Mouse (Mus musculus) heart, postnatal 4 days (tissue): ENCODE measurements at regions not wholly inside any gene's neighbourhood (a gene's known extent, or its start where the extent isn't known, plus 50 kb on each side); places are given as distances from the start of the nearest gene placed in this dataset.
"Not testable (repeated sequence)": the region's sequence is repeated elsewhere in the genome, so short reads cannot be mapped to it uniquely, and the experiment has no call there.

ENCODE experiments used
- DNase-seq: peaks from one replicate; pipeline ENCODE4 v3.0.0; 2021

DNA sequence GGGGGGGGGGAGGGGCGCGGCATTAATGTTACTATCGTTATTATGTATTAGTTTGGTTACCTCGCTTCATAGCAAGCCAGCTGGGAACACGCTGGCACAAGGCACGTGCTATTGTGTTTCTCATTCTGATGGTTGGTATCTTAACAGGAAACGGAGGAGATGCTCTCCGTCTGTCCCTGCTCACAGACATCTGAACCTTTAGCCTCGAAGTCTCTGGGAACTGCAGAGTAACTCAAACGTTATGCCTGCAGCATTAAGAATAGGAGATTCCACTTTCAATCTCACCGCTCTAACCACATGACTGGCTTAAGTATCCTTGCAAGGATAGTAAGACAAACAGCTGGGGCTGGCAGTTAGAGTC is 80.0 kb downstream of the Nfkbiz start:
- no peak for DNase-seq

DNA sequence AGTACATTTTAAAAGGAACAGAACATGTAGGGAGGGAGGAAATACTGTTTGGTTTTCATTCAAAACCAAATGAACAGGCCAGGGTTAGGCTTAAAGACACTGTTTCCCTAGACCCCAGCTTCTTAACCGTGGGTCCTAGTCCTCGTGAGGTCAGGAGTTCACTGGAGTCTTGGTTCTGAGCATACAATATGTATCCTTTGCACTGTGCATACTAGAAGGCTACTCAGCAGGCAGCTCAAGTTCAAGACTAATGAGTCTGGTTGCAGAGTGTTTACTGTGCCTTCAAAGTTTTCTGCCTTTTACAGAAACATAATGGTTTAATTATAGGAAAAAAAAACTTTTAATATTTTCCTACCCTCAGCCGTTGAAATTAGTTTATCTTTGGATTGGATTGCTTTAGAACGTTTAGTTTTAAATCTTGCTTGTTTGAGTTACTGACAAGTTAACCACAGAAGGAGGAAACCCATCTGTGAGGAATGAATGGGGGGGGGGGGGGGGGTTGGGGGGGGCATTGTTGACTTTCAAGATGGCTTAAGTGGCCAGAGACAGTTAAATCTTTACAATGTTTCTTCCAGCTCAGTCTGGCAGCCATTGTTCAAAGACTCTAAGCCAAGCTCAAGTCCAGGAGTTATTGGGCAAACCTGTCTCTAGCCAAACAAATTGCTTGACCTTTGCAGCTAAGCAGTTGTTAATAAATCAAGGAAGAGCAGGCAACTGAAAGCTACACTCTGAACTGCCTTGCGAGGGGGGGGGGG is 80.6 kb downstream of the Nfkbiz start:
- no peak for DNase-seq

DNA sequence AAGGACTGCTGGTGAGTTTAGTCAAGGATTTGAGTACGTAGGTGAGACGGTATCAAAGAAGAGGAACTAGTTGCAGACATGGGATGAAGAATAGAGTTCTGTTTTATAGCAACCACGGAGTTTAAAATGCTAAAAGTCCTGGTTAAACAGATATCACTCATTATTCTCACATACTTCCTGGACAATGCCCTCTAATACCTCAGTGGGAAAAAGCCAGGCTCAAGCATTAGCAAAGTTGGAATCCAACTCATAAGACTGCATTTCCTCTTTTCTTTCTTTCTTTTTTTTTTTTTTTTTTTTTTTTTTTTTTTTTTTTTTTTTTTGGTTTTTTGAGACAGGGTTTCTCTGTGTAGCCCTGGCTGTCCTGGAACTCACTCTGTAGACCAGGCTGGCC is 81.3 kb downstream of the Nfkbiz start:
- not testable (repeated sequence) for DNase-seq

DNA sequence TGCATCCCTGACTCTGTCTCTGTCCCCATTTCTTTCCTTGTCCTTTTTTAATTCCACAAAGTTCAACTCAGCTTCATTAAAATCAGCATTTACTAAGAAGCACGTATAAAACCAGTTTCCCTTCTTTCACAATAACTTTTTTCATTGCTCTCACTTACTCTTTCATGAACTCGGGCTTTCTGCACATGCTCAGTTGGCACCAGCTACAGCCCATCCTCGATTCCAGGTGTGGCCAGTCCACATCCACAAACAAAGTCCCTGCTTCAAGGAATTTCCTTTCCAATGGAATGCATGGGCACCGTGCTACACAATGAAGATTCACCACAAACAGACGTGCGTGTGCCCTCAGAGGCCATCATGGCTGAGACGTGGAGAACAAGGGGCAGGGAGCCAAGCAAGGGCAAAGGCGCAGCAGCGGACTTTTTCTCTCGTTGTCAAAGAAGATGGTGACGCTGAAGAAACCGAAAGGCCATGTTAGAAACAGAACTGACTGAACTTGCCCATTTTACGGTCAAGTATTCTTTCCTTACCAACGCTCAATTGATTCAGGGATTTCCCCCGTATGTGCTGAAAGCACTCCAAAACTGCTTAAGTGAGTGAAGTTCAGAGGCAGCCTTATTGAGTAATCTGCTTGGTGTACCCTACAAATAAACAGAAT is 81.8 kb downstream of the Nfkbiz start:
- no peak for DNase-seq

DNA sequence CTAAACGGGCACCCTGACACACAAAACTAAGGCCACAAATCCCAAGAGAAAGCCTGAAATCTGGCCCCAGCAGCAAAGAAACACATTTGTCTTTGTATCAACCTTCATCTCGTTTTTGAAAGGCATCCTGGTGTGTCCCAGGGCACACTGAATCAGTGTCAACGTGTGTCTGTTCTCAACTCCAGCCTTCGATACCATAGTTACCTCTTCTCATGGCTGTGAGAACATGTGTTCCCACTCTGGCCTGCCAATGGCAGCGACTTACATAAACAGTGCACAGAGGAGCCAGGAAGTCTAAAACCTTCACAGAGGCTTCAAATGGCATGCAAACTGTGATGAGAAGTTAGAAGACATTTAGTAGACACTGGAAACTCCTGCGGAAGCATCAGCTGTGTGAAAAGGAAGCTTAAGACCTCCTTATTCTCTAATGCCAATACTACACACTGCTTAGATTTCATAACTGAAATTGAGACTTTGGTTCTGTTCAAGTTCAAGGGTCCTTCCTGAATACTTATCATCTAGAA is 83.3 kb downstream of the Nfkbiz start:
- DNase-seq: no peak

DNA sequence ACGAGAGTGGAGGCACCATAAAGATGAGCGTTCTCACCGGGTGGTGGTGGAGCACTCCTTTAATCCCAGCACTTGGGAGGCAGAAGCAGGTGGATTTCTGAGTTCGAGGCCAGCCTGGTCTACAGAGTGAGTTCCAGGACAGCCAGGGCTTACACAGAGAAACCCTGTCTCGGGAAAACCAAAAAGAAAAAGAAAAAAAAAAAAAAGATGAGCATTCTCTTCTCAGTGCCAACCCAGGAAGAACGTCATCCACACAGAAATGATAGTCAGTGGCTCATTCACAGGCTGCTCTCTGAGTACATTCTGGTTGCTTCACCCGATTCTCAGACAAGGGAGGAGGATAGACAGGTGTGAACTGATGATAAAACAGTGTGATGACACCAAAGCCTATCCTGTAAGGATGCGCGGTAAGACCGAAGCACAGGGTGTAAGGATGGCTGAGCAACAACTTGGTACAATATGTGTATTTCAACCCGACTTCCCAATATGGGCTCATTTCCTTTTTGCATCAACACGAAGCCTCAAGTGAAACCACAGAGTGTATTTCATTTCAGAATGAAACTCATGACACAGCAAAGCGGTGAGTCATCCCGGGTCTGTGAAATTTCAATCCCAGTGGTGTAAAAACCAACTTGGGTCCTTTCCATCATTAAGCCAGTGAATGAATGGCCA is 84.5 kb downstream of the Nfkbiz start:
- DNase-seq: no peak

DNA sequence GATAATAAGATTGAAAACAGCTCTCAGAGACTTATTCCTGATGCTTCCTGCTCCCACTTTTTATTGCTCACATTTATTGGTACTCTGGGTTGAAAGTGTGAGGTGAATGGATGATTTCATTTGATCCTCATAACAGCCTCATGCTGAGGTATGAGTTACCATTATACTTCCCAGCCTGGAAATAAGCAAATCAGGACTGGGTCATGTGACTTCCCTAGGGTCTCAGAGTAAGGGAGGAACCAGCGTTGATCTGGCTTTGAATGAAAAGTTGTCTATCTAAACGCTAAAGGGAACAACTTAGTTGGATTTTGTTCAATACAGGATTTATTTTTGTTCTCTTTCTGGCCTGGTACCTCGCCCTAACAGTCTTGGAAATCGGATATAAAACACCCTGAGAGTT is 85.3 kb downstream of the Nfkbiz start:
- no peak for DNase-seq

DNA sequence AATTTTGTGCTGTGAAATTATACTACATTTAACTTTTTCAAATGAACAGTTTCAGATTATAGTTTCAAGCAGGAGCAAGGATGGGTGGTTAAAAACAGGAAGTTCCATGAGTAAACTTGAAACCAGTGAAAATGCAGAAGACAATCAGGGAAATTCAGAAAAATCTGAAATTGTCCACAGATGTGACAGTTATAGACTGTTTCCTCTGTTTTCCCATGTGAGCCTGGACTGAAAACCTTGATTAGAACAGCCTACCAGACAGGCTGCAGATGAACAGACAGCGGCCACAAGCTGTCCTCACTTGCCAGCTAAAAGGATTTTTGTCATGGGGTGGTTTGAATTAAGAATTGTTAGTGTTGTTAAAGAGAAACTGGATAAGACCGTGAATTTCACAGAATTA is 91.4 kb downstream of the Nfkbiz start:
- DNase-seq: no peak

DNA sequence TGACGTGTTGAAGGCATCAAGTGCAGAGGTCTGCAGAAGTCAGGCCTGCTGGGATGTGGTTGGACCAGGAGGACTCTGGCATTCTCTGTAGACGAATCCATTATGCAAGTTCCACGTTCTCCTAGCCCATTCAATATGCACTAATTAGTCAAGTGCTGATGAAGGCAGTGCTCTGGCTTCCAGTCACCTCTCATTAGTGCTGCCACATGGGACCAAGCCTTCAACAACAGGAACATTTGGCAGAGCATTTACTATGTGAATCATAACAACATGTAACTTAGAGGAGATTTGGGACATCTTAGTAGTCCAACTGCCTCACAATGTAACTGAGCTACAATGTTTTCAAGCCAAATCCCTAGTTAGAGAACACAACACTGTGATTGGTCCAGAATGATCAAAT is 92.5 kb downstream of the Nfkbiz start:
- DNase-seq: no peak

DNA sequence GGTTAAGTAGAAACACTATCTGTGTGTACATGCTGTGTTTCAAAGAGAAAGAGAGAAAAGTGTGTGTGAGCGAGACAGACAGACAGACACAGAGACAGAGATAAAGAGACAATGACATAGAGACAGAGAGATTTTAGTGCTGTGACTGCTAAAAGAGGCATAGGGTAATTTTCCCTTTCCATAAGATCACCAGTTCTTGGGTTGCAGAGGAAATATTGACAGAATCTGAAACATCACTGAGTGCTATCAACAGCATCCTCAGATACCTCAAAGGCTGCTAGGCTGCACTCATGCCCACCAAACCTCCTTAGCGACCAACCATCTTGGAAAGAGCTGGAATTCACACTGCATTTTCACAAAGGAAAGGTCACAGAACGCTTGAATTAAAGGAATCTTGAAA is 93.6 kb downstream of the Nfkbiz start:
- DNase-seq: no peak

DNA sequence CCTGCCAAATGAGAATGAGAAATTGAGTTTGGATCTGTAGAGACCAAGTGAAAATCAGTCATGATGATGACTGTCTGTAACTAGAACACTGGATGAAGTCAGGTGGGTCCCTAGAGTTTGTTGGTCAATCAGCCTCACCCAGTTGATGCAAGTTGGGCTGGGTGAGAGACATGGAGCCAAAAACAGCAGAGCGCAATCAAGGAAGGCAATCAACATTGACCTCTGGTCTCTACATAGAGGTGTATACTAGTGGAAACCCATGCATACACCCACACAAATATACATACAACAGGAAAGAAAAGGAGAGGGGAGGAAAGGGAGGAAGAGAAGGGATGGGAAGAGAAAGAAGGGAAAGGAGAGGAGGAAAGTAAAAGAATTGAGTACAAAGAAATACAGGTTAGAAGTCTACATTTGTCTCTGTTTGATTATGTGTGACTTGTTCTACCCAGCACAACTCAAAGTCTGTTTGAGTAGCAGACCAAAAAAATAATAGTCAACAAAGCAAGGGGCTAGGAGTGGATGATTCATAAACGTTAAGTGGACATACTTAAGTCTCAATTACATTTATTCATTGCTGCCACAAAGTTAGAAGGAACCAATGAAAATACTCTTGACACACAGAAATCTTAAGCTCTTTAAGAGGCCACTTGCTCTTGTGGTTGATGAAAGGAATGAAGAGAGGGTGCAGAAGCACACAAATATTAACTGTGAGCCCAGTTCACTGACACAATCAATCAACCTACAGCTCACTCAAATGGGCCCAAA is 97.4 kb downstream of the Nfkbiz start:
- no peak for DNase-seq

DNA sequence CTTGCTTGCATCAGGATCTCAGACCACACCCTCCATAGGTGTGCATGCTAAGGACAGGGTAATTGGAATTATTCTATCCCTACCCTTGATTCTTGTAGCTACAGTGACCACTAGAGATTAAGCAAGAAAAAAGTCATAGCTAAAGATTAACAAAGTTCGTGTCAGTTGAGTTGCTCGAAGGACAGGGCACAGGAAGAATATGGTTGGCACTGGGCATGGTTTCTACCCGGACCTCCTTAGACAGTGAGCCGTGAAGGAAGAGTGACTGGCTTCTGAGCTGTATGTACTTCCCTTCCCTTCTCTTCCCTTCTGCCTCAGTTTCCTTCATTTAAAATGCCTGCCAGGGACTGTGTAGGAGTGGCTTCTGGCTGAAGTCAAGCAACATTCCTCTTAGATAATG is 100.0 kb downstream of the Nfkbiz start:
- DNase-seq: no peak

DNA sequence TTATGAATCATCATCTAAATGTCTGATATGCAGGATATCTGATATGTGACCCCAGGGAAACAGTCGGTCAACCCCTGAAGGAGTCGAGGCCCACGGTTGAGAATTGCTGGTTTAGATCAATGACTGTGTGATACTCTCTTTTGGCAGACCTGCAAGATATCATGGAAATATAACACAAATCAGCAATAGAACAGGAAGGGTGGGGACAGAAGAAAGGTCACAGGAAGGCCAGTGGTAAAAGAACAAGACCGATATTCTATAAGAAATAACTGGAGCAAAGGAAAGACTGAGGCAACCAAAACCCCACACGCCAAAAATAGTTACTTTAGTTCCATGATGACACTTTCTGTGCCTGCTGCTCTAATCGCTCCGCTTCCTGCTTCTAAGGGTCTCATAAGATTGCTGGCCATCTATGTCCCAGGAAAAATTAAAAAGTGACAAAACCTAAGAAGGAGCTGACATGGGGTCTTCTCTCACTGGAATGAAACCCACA is 103.2 kb downstream of the Nfkbiz start:
- no peak for DNase-seq

DNA sequence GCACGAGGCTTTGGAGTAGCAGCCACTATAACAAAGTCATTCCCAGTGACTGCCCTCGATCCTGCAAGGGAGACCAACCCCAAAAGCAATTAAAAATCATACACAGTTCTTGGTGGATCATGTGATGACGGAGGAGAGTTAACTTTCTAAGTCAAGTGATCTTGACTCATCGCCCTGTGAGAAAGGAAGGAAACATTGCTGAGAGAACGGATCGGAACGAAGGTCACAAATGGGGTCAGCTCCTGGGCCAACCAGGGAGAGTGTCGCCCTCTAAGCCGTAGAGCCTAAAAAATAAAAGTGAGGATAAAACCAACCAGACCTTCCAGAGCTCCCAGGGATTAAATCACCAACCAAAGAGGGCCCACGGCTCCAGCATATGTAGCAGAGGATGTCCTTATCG is 104.4 kb downstream of the Nfkbiz start:
- no peak for DNase-seq

DNA sequence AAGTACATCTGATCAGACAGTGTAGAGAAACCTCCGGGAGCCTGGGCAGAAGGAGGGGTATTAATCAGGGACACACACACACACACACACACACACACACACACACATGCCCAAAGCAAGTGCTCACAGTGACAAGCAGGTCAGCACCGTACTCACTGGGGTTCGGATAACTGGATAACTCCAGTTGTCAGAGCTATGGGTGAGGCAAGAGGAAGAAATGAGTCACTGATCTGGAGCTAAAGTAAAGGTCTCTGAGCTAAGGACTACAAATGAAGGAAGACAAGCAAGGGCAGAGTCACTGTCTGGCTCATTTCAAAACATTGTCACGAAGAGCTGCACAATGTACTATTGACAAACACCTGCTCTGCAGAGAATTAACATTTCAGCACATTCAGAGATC is 104.9 kb downstream of the Nfkbiz start:
- DNase-seq: no peak

DNA sequence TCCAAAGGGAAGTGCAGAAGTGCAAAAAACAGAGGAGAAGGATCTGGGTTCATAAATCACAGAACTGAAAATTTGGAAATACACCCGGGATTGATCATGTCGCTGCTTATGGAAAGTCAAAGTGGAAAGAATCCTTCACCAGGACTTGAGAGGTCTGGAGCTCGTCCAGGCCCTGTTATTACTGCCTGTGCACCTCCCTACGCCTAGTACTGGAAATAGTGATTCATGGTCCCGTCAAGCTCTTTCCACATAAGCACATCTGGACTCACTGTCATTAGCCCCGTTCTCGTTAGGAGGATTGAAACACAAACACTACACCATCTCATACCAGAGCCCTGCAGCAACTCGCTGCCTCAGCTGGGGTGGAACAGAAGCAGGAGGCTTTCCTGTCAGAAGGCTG is 107.7 kb downstream of the Nfkbiz start:
- DNase-seq: no peak

DNA sequence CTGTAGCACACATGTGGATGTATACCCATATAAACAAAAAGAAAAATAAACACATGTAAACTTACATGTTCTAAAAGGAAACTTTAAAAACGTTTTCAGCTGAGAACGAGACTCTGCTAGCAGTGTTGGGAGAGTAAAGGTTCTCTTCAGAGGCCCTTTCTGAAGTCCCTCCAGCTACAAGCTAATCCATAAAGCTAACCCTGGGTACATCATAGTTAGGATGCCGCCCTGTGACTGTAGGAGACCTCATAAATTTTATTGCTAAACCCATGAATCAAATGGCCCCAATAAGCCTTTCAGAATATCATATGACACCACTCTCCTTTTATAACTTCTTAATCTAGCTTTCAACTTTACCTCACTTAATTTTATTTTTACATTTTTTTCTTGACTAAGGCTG is 112.2 kb downstream of the Nfkbiz start:
- DNase-seq: no peak

DNA sequence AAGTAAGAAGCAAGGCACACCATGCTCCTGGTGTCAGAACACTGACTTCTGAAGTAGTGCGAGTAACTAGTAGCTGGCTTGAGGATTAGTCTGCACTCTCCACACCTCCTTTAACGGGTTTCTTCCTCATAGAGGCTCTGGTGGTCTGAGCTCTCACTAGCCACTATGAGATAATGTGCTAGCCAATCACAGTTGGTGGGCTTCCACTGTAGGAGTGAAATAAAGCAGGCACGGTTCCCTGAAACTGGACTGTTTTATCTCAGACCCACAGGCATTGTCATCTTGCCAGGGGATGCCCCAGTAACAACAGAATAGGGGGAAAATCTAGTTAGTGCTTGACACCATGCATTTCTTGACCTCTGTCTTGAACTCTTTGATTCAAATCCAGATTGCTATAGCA is 118.3 kb downstream of the Nfkbiz start:
- DNase-seq: no peak

DNA sequence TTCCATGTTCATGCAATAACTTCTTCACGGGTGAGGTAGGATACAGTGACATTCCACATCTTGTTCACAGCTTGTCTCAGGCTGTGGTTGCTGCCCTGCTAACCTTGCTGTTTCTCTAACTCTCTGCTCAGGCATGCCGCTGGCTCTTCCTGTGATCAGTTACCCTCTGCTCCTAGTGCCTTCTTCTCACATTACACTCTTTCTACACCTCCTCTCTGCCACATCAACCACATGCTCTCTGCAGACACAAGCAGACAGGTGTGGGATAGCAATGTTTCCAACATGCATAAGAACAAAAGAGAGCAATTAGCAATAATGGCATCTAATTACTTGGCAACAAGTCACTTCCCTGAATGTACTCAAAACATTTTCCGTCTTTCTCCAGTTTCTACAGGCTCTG is 128.7 kb downstream of the Nfkbiz start:
- DNase-seq: no peak

DNA sequence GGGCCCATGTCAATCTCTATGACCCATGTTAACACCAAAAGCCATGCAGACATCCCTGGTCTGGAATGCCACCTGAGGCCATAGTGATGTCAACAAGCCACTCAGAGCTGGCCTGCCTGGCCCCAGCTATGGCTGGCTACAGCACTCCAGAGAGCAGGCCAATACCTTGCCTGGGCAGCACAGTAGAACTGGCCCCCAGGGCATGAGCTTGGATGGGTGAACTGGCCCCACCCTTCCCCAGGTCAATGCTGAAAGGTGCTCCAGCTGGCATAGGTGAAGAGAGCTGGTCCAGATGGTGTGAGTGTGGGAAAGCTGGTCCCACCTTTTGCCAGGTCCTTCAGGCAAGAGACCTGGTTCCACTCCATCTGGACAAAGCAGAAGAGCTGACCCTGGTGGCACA is 132.2 kb downstream of the Nfkbiz start:
- no peak for DNase-seq

DNA sequence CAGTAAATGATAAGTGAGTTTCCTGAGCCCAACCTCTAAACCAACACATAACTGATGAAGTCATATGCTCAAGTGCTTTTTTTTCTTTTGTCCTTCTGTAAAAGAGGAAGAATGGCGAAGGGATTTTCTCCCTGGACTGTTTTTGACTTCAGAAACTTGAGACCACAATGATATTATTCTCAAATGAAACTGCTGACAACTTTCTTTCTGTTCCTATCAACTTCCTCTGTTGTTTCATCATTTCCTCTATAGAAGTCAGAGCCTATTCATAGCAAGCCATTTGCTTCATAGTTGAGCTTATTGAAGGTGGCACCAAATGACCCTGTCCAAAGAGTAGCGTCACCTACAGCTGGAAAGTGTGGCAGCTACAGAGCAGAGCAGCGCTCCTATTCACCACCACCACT is 140.2 kb downstream of the Nfkbiz start:
- DNase-seq: no peak

DNA sequence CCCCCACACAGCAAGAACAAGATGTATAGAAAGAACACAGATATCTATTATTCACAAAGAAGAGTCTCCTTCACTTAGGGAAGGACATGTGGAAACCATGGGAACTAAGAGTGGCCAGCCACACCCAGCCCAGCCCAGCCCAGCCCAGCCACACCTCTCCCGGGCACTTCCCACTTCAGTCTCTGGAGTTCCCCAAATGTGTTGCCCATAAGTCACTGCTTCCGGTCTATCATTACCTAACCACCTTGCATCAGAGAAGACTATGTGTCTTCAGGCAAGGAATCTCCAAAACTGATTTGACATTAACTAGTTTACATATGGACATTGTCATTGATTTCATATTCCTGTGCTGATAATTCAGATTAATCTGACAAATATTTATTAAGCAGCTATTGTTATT is 147.6 kb downstream of the Nfkbiz start:
- no peak for DNase-seq

DNA sequence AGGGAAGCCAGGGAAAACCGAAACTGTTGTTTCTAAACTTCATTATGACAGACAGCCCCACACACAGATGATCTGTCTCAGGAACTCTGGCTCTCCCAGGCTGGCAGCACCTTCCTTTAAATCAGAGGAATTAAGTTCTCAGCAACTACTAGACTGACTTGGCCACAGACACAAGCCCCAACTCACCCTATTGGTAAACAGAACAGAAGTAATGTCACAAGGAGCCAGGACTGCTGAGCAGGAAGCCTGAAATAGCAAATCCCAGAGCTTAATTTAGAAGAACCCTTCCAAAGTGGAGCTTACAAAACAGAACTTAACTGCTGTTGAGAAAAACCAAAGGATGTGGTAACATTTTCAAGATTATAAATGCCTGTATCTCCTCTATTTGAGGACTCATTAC is 174.8 kb downstream of the Nfkbiz start:
- no peak for DNase-seq
